Mouse (Mus musculus) frontal cortex, adult 2 months (tissue): ENCODE data around the gene Cdk8. TPM values are rescaled to one million over a fixed set of nuclear protein-coding genes. Genes with fewer than 3 reads are reported as not detected.

Source experiments
- DNase-seq, 2 experiments: peaks; one replicate each; pipeline ENCODE4 v3.0.0; 2022; ENCODE audit warnings: low spot score in 1 of 2; ENCODE audit errors: extremely low spot score in 1 of 2
- polyA plus RNA-seq: library from polyadenylated mRNA; depleted of rRNA; stranded (reverse); fragments of >200 nt; gene quantifications from 2 replicates; pipeline ENCODE4 v1.2.3, GENCODE M21; 2012

The Cdk8 gene
- polyA plus RNA-seq, 1 experiment, result 38.4 TPM

GRCm38 (mm10) chr5:146232056-146232675 lies 1.1 kb downstream of the Cdk8 start:
- no peak for DNase-seq

- DNase-seq, result no peak
Observed at GRCm38 (mm10) chr5:146232816-146233215, 1.8 kb downstream of the Cdk8 start.

GRCm38 (mm10) chr5:146234336-146234735 lies 3.3 kb downstream of the Cdk8 start:
- DNase-seq, result no peak

GRCm38 (mm10) chr5:146238274-146238673 lies 7.2 kb downstream of the Cdk8 start:
- no peak for DNase-seq

- no peak for DNase-seq
Observed at GRCm38 (mm10) chr5:146240771-146241170, 9.7 kb downstream of the Cdk8 start.

GRCm38 (mm10) chr5:146241202-146241601 lies 10.2 kb downstream of the Cdk8 start:
- DNase-seq, result no peak

- no peak for DNase-seq
Observed at GRCm38 (mm10) chr5:146245193-146245592, 14.2 kb downstream of the Cdk8 start.

- no peak for DNase-seq
Observed at GRCm38 (mm10) chr5:146245646-146246370, 14.8 kb downstream of the Cdk8 start.

GRCm38 (mm10) chr5:146246386-146246785 lies 15.4 kb downstream of the Cdk8 start:
- DNase-seq, result no peak

- DNase-seq, result no peak
Observed at GRCm38 (mm10) chr5:146247709-146248108, 16.7 kb downstream of the Cdk8 start.

- no peak for DNase-seq
Observed at GRCm38 (mm10) chr5:146248746-146249145, 17.7 kb downstream of the Cdk8 start.

- no peak for DNase-seq
Observed at GRCm38 (mm10) chr5:146250369-146251075, 19.5 kb downstream of the Cdk8 start.

- DNase-seq, result no peak
Observed at GRCm38 (mm10) chr5:146251663-146252429, 20.8 kb downstream of the Cdk8 start.

GRCm38 (mm10) chr5:146253644-146254043 lies 22.6 kb downstream of the Cdk8 start:
- peak in 1 of 2 experiments; percentile 55 for DNase-seq

- DNase-seq, result no peak
Observed at GRCm38 (mm10) chr5:146260003-146260402, 29.0 kb downstream of the Cdk8 start.

GRCm38 (mm10) chr5:146265934-146266591 lies 35.0 kb downstream of the Cdk8 start:
- DNase-seq, result no peak

GRCm38 (mm10) chr5:146267776-146268175 lies 36.7 kb downstream of the Cdk8 start:
- DNase-seq, result no peak

- no peak for DNase-seq
Observed at GRCm38 (mm10) chr5:146270593-146270992, 39.6 kb downstream of the Cdk8 start.

- no peak for DNase-seq
Observed at GRCm38 (mm10) chr5:146271662-146272061, 40.6 kb downstream of the Cdk8 start.

GRCm38 (mm10) chr5:146273096-146273495 lies 42.1 kb downstream of the Cdk8 start:
- DNase-seq, result no peak
